Mouse (Mus musculus) myocyte (in vitro differentiated cells): Measurements from ENCODE around the gene 9930111J21Rik1.

Experiments used
- CEBPB ChIP-seq: IDR thresholded peaks from 2 replicates; pipeline ENCODE4 v1.6.1; 2011; ENCODE audit warnings: mild to moderate bottlenecking, moderate library complexity; ENCODE audit not compliant: poor library complexity, insufficient read depth, severe bottlenecking
- E2F4 ChIP-seq: IDR thresholded peaks from one replicate; pipeline ENCODE4 v1.6.1; 2011; ENCODE audit warnings: mild to moderate bottlenecking, control low read depth, moderate library complexity; ENCODE audit not compliant: insufficient read depth
- MAX ChIP-seq: IDR thresholded peaks from one replicate; pipeline ENCODE4 v1.6.1; 2011; ENCODE audit warnings: low read depth, mild to moderate bottlenecking, control low read depth
- MYOD1 ChIP-seq, 3 experiments: IDR thresholded peaks; one replicate each; pipeline ENCODE4 v1.6.1; 2011; ENCODE audit warnings: control low read depth in 2 of 3, low read depth in 2 of 3, mild to moderate bottlenecking in 2 of 3, moderate library complexity in 1 of 3; ENCODE audit not compliant: insufficient read length in 2 of 3, control insufficient read depth in 1 of 3
- MYOG ChIP-seq, 3 experiments: IDR thresholded peaks; one replicate each; pipeline ENCODE4 v1.6.1; 2011; ENCODE audit warnings: control low read depth in 2 of 3, low read depth in 2 of 3, mild to moderate bottlenecking in 2 of 3; ENCODE audit not compliant: insufficient read length in 2 of 3, control insufficient read depth in 1 of 3, insufficient read depth in 1 of 3
- POLR2A ChIP-seq: IDR thresholded peaks from one replicate; pipeline ENCODE4 v1.6.1; 2011; ENCODE audit warnings: low read depth, mild to moderate bottlenecking, control low read depth, moderate library complexity; ENCODE audit not compliant: insufficient read length
- POLR2AphosphoS2 ChIP-seq: IDR thresholded peaks from one replicate; pipeline ENCODE4 v1.6.1; 2011; ENCODE audit warnings: low read depth, control low read depth; ENCODE audit not compliant: insufficient read length
- REST ChIP-seq: IDR thresholded peaks from one replicate; pipeline ENCODE4 v1.6.1; 2011; ENCODE audit warnings: mild to moderate bottlenecking, control low read depth, moderate library complexity; ENCODE audit not compliant: insufficient read depth, insufficient read length
- SRF ChIP-seq: IDR thresholded peaks from one replicate; pipeline ENCODE4 v1.6.1; 2011; ENCODE audit warnings: low read depth; ENCODE audit not compliant: control insufficient read depth, insufficient read length
- TCF12 ChIP-seq: IDR thresholded peaks from one replicate; pipeline ENCODE4 v1.6.1; 2011; ENCODE audit warnings: mild to moderate bottlenecking, control low read depth; ENCODE audit not compliant: poor library complexity, insufficient read depth, severe bottlenecking
- USF1 ChIP-seq: IDR thresholded peaks from one replicate; pipeline ENCODE4 v1.6.1; 2011; ENCODE audit warnings: low read depth, mild to moderate bottlenecking, control low read depth, moderate library complexity

- no peak for TF ChIP-seq REST
- no peak for TF ChIP-seq POLR2A
- TF ChIP-seq POLR2AphosphoS2, result no peak
- no peak for TF ChIP-seq USF1
- TF ChIP-seq E2F4, result no peak
- TF ChIP-seq TCF12, result no peak
- TF ChIP-seq MAX, result no peak
- no peak for TF ChIP-seq CEBPB
- TF ChIP-seq MYOG (IDR thresholded peaks at IDR 0.05; ENCODE audit: control insufficient read depth in 1 of 3, insufficient read depth in 1 of 3, insufficient read length in 2 of 3, low read depth in 2 of 3), result no peak
- TF ChIP-seq SRF, result no peak
- no peak for TF ChIP-seq MYOD1 (IDR thresholded peaks at IDR 0.05; ENCODE audit: control insufficient read depth in 1 of 3, insufficient read length in 2 of 3, low read depth in 2 of 3)
Measured at GRCm38 (mm10) chr11:48902021-48902420, 77.2 kb downstream of the 9930111J21Rik1 start, which contains the start of gene Gm5431.
